Mouse (Mus musculus) heart, adult 9 months (tissue): ENCODE results near the gene Sipa1l1.

Experiments used
- DNase-seq, 2 experiments: peaks; one replicate each; pipeline ENCODE4 v3.0.0; 2022; ENCODE audit warnings: low spot score in 2 of 2

The Sipa1l1 gene

DNA sequence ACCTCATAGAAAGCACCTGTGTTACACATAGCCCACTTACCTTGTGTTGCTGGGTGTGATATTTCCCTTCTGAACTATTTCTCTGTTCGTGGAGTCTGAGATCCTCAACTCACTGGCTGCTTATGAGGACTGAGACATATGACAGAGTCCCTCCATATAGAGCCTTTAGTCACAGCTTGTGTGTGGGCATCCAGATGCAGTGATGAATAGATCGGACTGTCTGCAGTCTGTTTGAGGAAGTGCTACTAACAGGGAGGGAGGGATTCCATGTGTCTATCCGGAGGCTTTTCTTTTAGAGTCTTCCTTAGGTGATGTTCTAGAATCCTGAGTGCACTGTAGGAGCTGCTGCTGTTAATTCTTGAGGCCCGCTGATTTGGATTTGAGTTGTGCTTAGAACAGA lies 165.4 kb downstream of the Sipa1l1 start:
- DNase-seq, result no peak

DNA sequence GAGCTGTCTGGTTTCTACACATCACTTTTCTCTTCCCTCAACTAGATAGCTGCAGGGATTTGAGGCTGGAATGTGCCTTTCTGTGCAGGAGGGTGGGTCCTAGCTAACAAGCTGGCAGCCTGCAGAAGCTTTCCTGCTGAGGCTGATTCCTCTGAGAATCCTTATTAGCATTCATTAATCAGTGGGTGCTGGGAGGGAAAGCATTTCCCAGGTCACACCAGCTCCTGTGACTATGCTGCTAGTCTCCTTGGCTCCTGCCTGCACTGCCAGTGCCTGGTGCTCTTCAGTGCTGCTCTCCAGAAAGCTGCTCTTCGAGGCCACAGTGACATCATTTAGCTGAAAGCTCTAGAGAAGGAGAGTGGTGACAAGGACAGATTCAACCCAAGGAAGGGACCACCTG lies 166.0 kb downstream of the Sipa1l1 start:
- DNase-seq, result no peak

DNA sequence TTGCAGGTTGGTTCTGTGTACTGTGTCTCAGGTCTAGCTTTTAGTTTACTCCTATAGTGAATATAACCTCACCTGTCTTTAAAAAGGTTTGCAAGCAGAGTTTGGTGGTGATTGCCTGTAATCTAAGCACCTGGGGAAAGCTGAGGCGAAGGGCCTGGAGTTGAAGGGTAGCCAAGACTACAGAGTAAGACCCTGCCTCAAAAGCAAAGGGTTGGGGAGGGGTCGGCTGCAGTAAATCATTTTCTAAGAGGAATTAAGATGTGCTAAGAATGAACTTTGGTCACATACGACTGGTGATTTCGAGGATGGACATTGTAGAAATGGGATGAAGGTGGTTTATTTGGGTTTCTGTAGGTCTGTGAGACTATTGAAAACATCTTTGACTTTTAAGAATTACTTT lies 169.4 kb downstream of the Sipa1l1 start:
- DNase-seq, result no peak

DNA sequence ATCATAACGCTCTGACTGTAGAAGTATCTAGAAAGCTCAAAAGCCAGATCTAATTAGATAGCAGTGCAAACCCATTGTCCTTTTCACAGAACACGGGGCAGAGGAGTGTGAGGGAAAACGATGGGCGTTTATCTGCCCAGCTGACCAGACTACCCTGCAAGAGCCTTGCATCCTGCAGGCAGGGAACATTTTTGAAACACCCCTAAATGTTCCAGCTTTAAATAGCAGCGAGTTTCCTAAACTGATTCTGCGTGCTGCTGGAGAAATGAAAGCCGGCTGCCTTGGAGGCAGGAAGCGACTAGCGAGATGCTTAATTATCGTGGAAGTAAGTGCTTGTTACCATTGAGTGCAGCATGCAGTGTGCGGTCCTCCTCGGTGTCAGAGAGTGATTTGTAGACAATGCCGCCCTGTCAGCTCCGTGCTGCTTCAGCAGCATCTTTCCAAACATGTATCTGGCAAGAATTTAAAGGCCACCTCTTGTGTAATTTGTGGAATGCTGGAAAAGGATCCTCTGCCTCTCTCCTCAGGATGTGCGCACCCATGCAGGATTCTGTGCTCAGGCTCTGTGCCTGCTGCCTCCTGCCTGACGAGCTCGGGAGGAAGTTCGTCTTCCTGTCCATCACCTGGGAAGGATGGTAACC lies 170.2 kb downstream of the Sipa1l1 start:
- peak; percentile 18 to 23 for DNase-seq

DNA sequence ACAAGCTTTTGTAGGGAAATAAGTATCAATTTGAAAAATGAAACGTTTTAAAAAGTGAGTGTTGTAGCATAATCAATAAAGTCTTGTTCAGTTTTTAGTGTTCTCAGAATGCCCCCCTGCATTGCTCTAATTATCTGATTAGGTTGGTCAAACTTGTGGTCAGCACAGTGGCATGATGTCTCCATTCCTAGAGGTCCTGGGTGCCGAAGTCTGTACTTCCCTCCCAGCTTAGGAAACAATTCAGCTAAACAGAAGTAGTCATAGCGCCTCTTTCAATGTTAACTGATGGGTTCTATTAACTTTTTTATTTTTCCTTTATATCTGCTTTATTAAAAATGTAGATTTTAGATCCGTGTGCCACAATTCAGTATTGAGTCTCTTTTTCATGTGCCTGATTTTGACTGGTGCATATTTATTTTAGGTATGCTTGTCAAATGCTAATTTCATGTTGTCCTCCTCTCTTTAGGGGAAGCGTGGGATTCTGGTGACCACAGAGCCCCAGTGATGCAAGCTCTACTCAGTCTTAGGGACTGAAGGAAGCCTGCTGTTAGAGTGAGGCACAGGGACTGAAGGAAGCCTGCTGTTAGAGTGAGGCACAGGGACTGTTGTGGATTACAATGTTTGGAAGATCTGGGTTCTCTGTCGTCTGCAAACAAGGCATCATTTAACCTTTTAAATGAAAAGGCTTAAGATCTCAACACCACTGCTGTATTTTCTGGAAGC lies 171.2 kb downstream of the Sipa1l1 start:
- no peak for DNase-seq

GRCm38 (mm10) chr12:82341181-82341580 lies 172.1 kb downstream of the Sipa1l1 start:
- no peak for DNase-seq

- DNase-seq, result no peak
Observed at GRCm38 (mm10) chr12:82341696-82342095, 172.6 kb downstream of the Sipa1l1 start.

- no peak for DNase-seq
Observed at GRCm38 (mm10) chr12:82350082-82350481, 181.0 kb downstream of the Sipa1l1 start.

- DNase-seq, result no peak
Observed at GRCm38 (mm10) chr12:82350891-82351290, 181.8 kb downstream of the Sipa1l1 start.

GRCm38 (mm10) chr12:82353660-82354059 lies 184.5 kb downstream of the Sipa1l1 start:
- DNase-seq, result no peak

DNA sequence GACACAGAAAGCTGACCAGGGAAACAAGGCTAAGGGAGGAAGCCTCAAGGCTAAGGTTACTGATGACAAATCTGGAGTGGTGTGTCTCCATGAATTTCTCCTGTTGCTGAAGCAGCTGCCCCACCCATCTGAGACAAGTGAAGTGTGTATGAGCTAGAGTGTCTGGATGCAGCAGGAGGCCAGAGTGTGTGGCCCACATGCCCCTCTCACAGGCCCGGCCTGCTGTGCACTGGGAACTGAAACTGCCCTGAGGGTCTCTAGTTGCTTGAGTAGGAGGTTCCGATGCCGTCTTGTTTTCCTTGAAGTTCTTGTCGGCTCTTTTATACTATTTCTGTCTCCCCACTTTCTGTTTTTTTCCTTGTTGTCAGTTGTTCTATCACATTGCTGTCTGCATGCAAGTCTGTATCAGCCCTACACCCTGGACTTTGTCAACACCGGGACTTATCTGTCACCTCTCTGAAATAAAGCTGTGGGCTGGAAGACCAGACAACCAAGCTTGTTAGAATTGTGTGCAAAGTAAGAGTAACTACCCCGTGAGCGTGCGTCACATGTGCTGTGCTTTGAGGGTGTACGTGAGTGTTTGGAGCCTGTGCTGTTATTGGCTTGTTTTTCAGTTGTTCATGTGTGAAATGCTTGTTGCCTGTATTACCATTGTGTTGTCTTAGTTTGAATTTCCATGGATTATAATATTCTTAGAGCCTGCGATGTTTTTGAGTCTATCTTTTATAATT lies 186.5 kb downstream of the Sipa1l1 start:
- DNase-seq, result no peak

GRCm38 (mm10) chr12:82356476-82356875 lies 187.4 kb downstream of the Sipa1l1 start:
- DNase-seq, result no peak

DNA sequence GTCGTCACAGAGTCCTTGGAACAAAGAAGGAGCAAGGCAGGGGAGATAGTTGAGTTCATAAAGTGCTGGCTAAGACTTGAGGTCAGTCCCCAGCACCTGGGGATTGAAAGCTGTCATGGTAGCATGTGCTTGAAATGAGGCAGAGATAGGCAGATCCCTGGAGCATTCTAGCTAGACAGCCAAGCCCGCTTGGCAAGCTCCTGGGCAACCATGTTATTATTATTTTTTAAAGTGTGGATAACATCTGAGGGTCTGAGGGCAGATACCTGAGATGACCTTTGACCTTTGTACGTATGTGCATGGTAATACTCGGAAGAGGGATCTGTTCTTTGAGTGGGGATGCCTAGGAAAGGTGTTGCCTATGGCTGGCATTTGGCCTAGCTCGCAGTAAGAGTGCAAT lies 188.3 kb downstream of the Sipa1l1 start:
- DNase-seq, result no peak

GRCm38 (mm10) chr12:82362796-82363195 lies 193.7 kb downstream of the Sipa1l1 start:
- DNase-seq, result no peak

- no peak for DNase-seq
Observed at GRCm38 (mm10) chr12:82364186-82364585, 195.1 kb downstream of the Sipa1l1 start.

- DNase-seq, result no peak
Observed at GRCm38 (mm10) chr12:82365276-82365875, 196.3 kb downstream of the Sipa1l1 start.

GRCm38 (mm10) chr12:82366754-82367153 lies 197.6 kb downstream of the Sipa1l1 start:
- no peak for DNase-seq

- no peak for DNase-seq
Observed at GRCm38 (mm10) chr12:82367345-82367744, 198.2 kb downstream of the Sipa1l1 start.

GRCm38 (mm10) chr12:82367986-82368385 lies 198.9 kb downstream of the Sipa1l1 start:
- no peak for DNase-seq

DNA sequence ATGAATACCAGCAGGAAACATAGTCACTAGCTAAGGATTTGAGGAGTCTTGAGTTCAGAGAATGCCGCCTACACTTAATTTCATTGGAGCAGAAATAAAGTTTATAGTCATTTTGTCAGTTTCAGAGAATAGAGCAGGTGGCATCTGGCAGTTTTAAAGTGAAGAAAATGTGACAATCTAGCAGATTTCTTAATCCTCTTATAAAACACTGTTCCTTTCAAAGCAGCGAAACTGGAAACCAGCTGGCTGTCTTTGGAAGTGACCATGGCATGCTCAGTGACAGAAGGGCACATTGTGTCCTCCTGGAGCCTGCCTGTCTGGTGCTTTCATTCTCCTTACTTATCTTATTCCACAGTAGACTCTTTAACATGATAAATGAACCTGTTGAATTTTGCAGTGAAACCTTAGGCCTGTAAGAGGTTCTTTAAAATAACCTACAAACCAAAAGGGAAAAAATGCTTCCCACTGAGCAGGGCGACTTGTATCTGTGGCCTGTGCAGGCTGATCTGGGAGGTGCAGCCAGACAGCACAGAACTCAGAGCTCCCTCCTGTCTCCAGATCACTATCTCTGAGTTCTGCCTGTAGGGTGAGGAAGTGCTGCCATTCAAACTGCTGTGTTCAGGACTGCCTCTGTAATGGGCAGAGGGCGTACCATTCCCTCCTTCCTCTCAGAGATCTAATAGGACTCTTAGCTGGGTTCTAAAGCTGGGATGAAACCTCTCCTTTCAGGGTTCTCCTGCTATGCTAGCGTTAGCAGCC lies 200.5 kb downstream of the Sipa1l1 start:
- DNase-seq, result no peak

GRCm38 (mm10) chr12:82371266-82371665 lies 202.1 kb downstream of the Sipa1l1 start:
- DNase-seq, result no peak

GRCm38 (mm10) chr12:82374020-82374419 lies 204.9 kb downstream of the Sipa1l1 start:
- no peak for DNase-seq
